Mouse (Mus musculus) Patski (cell line): ENCODE results near the gene Dgki. TPM values are rescaled to one million over a fixed set of nuclear protein-coding genes. Genes with fewer than 3 reads are reported as not detected.

Source experiments
- ATAC-seq: fragments of 100-300 bp; one replicate; pipeline ENCODE4 v1.8.0; 2021
- CTCF ChIA-PET: fragments of 350-600 bp; sonication (Branson Sonifier 250); formaldehyde crosslinking; loops from one replicate; lab custom pipeline; 2022; ENCODE audit warnings: inconsistent platforms; lab: Charles Lee
- POLR2A ChIA-PET: fragments of 350-600 bp; sonication (Branson Sonifier 250); formaldehyde crosslinking; loops from one replicate; lab custom pipeline; 2022; ENCODE audit warnings: antibody characterized with exemption, inconsistent platforms; lab: Charles Lee
- DNase-seq: peaks from one replicate; pipeline ENCODE4 v3.0.0-alpha.2; 2011; ENCODE audit warnings: low read depth, low spot score
- H3K27me3 ChIP-seq: fragments of 371-371 bp; one replicate; pipeline ENCODE4 v1.5.1; 2021
- CTCF ChIP-seq: fragments of 100-300 bp; IDR thresholded peaks from one replicate; pipeline ENCODE4 v1.5.1; 2021
- in situ Hi-C: fragments of 300-500 bp; cut with MboI; formaldehyde crosslinking; loops from 3 replicates; pipeline ENCODE4 v1.11.1; 2018; ENCODE audit warnings: low pct_unique_long_range_greater_than_20kb, mixed read lengths
- polyA plus RNA-seq: library from polyadenylated mRNA; unstranded; gene quantifications from one replicate; pipeline ENCODE4 v1.2.3, GENCODE M21; 2021

Gene Dgki
- polyA plus RNA-seq, 1 experiment from 2014 or later, result 0.03 TPM

DNA sequence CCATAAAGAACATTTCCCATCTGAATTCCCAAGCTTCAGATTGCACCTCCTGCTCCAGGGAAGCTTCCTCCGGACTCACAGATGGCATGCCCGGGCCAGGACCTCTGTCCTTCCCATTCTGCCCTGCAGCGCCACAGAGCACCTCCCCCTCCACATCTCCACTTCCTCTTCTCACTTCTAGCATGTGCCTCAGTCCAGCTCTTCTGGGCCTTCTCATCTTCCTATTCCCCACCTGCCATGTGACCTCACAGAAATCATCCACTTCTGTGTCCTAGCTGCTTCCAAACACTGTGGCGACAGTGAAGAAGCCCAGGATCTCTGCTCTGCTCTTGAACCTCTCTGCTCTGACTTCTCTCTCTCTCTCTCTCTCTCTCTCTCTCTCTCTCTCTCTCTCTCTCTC lies 87.1 kb downstream of the Dgki start:
- ChIA-PET CTCF (no interaction called here), POLR2A (interaction anchor here (0.6 to 0.7 kb wide), 2 partner anchors 60 to 91 kb away, joined by 3 read pairs; no protein-coding TSS in a partner anchor)
- ATAC-seq, result no peak
- TF ChIP-seq CTCF, result no peak
- no peaks in the 10 kb centered on the region for H3K27me3 ChIP-seq
- DNase-seq, result no peak
- in situ Hi-C loops, result no loop called here

DNA sequence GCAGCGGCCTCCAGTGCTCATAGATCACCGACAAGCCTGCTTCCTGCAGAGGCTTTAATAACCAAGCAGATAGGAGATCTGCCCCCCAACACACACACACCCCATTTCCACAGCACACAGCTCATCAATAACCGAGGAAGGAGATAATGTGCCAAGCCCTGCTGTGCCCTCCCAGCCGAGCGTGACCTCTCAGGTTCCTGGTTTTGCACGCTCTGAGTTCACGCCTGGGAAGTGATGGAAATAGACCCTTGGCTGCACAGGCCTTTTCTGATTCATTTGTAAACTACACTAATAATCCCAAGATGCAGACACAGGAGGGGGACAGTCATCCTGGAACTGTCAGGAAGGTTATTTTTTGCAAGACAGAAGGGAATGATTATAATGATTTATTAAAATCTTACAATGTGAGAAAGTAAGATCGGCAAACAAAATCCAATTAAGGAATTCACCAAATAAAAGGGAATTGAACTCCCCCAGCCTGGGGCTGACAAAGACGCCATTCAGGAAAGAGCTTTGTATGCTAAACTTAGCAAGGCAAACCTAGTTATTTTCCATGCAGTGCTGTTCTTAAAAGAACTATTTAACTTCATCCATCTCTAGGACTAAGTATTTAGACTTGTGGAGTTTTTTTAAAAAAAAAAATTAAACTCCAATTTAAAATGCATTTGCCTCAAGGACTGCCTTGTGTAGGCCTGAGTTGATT lies 88.3 kb downstream of the Dgki start:
- in situ Hi-C loops, result no loop called here
- no peaks in the 10 kb centered on the region for H3K27me3 ChIP-seq
- no peak for TF ChIP-seq CTCF
- DNase-seq (no peak), ATAC-seq (no peak)
- CTCF ChIA-PET, result no interaction called here
- POLR2A ChIA-PET, result interaction anchor here (0.6 to 0.9 kb wide), 3 partner anchors 9 to 1567 kb away, joined by 3 to 4 read pairs (median 3); no protein-coding TSS in a partner anchor

DNA sequence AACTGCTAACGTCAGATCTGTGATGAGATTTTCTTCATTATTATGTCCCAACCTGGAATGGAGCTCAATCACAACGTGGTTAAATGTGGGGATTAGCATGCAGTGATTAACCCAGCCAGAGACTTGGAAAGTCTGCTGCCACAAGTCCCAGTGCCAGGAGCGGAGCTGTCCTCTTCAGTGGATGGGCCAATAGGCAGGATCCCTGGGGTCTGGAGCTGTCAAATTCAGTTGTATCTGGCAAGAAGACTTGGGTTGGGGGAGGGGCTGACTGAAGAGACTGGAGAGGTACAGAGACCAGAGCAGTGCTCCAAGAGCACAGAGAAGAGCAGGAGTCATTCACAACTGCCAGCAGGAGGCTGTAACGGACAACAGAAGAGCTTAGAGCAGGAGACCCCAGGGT lies 97.1 kb downstream of the Dgki start:
- peaks cover 6% of the 10 kb centered on the region for H3K27me3 ChIP-seq
- in situ Hi-C loops, result no loop called here
- no peak for TF ChIP-seq CTCF
- no peak for DNase-seq
- no peak for ATAC-seq
- ChIA-PET POLR2A (interaction anchor here (0.9 to 1.1 kb wide), 2 partner anchors 9 to 10 kb away, joined by 3 to 4 read pairs; no protein-coding TSS in a partner anchor), CTCF (interaction anchor here (1.7 kb wide), 1 partner anchor 12 kb away, joined by 7 read pairs; no protein-coding TSS in a partner anchor)

DNA sequence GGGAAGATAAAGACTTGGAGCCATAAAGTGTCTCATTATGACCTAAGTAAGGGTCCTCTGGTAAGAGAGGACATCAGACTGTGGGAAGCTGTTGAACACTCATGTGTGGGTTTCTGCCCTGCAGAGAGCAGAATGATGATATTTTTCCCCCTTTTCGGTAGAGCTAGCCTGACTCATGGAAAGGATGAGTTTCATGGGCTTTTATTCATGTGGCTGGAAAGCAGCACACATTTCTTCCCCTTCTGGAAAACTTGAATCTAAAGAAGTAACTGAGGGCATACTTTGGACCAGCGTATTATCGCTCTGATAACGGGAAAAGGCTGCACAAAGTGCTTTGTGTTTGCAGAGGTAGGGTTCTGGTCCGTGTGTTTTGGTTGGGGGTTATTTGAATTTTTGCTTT lies 99.1 kb downstream of the Dgki start:
- CTCF ChIA-PET, result no interaction called here
- DNase-seq, result no peak
- in situ Hi-C loops, result no loop called here
- ATAC-seq, result no peak
- POLR2A ChIA-PET, result interaction anchor here (0.6 kb wide), 1 partner anchor 11 kb away, joined by 3 read pairs; no protein-coding TSS in a partner anchor
- peaks cover 6% of the 10 kb centered on the region for H3K27me3 ChIP-seq
- no peak for TF ChIP-seq CTCF

DNA sequence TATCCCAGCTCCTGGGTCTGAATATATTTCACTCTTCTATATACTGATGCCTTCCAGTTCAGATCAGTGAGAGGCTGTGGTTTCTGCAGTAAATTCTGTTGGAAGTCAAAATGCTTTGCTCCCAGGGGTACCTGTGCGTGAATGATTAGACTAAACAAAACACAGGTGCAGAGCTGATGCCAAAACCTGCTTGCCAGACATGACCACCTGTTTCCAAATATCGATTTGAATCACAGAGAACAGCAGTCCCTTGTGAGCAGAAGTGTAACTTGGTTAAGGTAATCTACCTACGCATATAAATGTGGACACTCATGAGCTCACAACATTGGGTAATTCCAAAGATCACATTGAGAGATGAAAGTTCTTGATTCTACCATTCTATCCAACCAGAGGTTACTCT lies 100.5 kb downstream of the Dgki start:
- ChIA-PET CTCF (interaction anchor here (0.8 kb wide), 1 partner anchor 10 kb away, joined by 3 read pairs; no protein-coding TSS in a partner anchor), POLR2A (no interaction called here)
- DNase-seq (no peak), ATAC-seq (no peak)
- no peak for TF ChIP-seq CTCF
- in situ Hi-C loops, result no loop called here
- H3K27me3 ChIP-seq, result peaks cover 6% of the 10 kb centered on the region

DNA sequence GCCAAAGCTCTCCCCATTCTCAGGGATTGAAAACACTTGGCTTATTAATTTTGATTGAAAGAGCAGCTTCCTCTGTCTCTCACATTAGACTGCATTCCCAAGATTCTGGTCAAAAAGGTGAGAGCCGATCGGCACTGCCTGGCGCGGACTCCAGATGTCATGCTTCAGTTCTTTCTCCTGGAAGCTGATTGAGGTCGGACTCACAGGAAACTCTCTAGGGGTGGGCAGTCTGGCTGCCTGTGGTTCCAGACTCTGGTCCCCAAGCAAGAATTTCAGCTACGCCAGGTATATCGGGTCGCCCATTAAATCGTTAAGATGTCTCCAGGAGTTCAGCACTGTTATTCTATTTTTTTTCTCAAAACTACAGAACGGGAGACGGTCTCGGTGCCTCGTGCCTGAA lies 102.2 kb downstream of the Dgki start:
- no peak for DNase-seq
- ChIA-PET POLR2A (no interaction called here), CTCF (no interaction called here)
- TF ChIP-seq CTCF, result no peak
- ATAC-seq, result no peak
- in situ Hi-C loops, result no loop called here
- H3K27me3 ChIP-seq, result peaks cover 6% of the 10 kb centered on the region

DNA sequence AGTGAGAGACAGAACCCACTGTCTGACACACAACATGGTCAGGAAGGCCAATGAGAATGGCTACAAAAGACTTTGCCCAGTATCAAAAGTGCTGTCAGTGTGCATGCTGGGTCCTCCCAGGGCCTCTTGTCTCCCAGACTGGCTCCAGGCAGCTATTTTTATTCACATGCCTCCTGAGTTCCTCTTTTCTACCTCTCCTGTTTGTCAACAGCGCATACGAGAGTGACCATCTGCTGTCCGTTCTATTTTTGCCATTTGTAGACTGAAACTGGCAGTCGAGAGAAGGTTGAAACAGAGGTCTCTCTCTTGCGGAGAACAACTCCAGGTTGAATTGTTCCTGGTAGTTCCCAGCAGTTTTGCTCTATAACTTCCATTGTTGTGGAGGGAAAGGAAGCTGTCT lies 103.1 kb downstream of the Dgki start:
- in situ Hi-C loops, result no loop called here
- no peak for TF ChIP-seq CTCF
- ATAC-seq (no peak), DNase-seq (no peak)
- ChIA-PET POLR2A (no interaction called here), CTCF (no interaction called here)
- peaks cover 12% of the 10 kb centered on the region for H3K27me3 ChIP-seq

DNA sequence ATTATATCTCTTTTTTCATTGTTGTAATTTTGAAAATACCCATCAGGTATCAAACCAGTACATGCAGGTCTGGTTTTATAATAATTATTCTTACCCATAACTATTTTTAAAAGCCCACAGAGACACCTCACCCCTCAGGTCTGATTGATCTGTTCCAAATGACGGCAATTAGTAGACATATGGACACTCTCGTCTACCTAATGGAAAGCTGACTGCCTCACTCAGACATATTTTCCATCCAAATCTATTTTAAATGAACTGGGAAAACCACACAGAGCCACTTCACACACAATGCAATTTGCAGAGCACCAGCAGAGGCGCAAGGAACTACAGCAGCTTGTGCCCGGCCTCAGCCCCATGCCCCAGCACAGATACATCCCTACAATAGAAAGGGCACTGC lies 104.2 kb downstream of the Dgki start:
- no peak for TF ChIP-seq CTCF
- in situ Hi-C loops, result no loop called here
- peaks cover 12% of the 10 kb centered on the region for H3K27me3 ChIP-seq
- POLR2A ChIA-PET, result no interaction called here
- CTCF ChIA-PET, result no interaction called here
- ATAC-seq (no peak), DNase-seq (no peak)

DNA sequence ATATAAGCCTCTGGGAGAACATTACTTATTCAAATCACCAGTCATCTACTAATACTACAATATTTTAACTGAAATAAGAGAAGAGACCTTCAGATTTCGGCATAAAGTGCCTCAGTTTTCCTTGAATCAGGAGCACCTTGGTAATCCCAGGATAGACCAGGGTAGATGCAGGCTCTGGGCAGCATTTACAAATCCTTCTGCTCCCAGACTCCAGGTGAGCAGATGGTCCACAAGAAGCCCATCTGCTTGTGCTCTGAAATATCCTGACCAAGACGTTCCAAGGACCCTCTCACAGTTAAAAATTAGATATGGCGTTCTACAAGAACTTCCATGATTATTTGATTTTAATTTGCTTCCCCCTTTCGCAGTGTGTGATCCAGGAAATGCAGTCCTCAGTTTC lies 118.0 kb downstream of the Dgki start:
- in situ Hi-C loops, result no loop called here
- CTCF ChIA-PET, result no interaction called here
- peaks cover 13% of the 10 kb centered on the region for H3K27me3 ChIP-seq
- TF ChIP-seq CTCF, result no peak
- DNase-seq (no peak), ATAC-seq (no peak)
- POLR2A ChIA-PET, result no interaction called here

DNA sequence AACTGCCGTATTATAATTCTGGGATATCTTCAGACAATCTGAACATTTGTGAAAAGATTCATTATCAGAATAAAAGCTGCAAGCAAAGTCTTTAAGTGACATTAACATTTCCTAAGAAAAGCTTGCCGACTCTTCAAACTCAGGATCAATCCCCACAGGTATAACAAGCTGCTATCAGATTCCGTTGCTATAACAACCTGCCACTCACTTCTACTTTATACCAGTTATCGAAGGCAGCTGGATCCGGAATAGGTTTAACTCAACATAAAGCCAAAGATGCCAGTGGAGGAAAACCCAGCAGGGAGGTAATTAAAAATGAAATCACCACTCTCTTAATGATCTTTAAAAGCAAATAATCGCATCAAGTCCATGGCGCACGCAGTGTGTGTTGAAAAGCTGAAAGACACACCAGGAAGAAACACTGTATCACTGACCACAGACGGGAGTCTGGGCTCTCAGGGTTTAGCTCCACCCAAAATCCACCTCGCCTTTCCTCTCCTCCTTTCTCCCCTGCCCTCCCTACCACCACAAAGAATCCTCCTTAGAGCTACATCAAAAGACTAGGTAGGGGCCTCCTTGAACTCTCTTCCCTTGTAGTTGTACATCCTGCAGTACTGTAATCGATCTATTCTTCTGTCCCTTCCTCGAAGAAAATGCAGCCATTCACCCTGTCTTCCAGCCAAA lies 128.7 kb downstream of the Dgki start:
- H3K27me3 ChIP-seq, result no peaks in the 10 kb centered on the region
- ChIA-PET CTCF (no interaction called here), POLR2A (no interaction called here)
- no peak for TF ChIP-seq CTCF
- ATAC-seq (no peak), DNase-seq (no peak)
- in situ Hi-C loops, result no loop called here

DNA sequence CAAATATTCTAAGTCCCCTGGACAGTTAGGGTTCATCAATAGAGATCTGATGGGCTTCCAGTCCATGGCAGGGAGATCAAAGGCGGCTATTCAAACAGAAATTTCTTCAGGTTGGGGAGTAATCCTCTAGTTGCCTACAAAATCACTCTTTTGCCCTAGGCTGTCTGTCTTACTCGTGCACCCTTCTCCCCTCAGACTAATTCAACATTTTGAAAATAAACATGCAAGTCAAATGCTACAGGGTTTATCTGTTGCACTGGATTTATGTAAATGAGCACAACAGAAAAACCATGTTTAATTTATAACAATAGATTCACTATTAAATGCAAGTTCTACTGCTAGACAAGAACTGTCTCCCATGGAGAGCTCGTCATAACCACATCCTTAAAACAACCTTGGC lies 141.1 kb downstream of the Dgki start:
- in situ Hi-C loops, result no loop called here
- no peak for ATAC-seq

More for the DNA sequence above, 141.1 kb downstream of the Dgki start:
- DNase-seq, result no peak
- peaks cover 6% of the 10 kb centered on the region for H3K27me3 ChIP-seq
- no peak for TF ChIP-seq CTCF
- POLR2A ChIA-PET, result no interaction called here
- CTCF ChIA-PET, result interaction anchor here (1.5 kb wide), 1 partner anchor 36 kb away, joined by 3 read pairs; no protein-coding TSS in a partner anchor
